Mouse (Mus musculus): ENCODE data around the gene Arhgef28. TPM values are rescaled to one million over a fixed set of nuclear protein-coding genes. Genes with fewer than 3 reads are reported as not detected.

Gene Arhgef28
- total RNA-seq, 2 experiments from 2014 or later, result 5.1 to 7.9 TPM

DNA sequence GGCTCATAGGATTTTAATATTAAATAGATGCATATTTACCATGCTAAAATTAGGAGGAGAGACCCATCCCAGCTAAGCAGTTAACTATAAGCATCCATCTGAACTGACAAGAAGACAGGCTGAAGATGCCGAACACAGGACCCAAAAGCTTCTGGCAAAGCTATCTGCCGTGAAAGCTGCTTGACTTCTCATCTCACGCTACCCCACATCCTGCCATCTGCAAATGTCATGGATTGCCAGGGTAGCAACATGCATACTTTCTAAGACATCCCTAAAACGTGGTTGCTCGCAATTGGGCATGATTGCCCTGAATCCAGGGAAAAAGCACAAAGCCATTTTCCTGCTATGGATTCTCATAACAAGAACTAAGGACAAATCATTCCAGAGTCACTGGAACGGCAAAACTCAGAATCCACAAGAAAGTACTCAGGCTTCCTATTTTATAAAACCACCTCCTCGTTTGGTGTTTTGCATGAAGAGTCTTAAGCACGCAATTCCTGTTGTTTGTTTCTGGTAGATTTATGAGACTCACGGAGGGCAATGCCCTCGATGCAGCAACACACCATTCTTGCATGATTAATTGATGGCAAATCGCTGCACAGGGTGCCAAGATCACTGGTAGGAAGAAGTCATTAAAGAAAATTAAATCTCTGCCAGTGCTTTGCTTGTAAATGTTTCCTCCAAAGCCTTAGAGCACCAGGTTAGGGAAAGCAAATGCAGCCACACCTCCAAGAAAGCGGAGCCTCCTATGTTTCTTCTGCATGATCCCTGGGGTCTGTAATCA, 287.9 kb downstream of the Arhgef28 start:
- no peak for DNase-seq

DNA sequence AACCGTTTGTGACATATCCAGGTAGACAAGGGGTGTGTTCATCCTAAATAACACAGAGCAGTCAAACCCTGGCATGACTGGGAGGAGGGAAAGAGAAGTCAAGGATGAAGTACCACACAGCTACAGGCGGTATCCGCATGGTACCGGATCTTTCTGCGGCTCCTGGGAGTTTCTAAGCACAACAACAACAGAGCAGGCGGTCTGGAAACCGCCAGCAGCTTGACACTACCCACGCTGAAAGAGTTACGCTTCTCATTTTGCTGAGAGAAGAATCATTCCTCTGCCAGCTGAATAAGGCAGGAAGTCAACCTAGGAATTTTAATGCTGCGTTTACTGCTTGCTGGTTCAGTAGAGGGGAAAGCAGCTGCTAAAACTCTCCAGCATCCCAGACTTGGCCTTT, 295.2 kb downstream of the Arhgef28 start:
- DNase-seq, result peak in 1 of 2 experiments; percentile 12

DNA sequence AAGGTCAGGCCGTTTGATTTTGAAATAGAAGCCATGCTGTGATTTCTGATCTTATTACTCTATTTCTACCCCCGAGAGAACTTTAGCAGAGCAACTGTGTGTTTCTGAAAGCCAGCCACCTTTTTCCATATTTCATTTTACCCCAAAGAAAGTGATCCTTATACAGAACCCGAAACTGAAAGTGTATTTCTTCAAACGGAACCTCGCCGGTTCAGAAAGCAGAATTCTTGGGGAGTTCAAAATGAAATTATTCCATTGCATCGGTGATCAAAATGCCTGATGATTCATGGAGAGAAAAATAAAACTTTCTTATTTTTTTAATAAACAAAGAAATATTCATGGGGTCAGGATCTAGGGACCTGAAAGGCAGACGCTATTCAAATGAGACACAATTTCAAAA, 303.4 kb downstream of the Arhgef28 start:
- no peak for DNase-seq

DNA sequence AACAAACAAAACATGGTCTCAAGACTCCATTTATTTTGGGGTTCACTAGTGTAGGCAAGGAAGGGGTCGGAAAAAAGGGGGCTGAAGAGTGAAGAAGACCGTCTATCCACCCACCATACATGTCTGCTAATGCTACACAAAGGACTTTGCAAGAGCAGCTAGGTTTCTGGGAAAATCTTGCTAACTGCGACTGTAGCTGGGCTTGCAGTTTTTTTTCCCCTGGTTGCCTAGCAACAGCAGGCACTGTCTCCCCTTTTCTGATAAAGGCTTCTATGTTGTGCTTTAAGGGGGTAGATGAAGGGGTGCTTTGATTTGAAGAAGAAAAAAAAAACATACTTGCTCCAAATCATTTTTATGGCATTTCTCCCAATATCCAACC, 305.9 kb downstream of the Arhgef28 start:
- DNase-seq, result no peak

DNA sequence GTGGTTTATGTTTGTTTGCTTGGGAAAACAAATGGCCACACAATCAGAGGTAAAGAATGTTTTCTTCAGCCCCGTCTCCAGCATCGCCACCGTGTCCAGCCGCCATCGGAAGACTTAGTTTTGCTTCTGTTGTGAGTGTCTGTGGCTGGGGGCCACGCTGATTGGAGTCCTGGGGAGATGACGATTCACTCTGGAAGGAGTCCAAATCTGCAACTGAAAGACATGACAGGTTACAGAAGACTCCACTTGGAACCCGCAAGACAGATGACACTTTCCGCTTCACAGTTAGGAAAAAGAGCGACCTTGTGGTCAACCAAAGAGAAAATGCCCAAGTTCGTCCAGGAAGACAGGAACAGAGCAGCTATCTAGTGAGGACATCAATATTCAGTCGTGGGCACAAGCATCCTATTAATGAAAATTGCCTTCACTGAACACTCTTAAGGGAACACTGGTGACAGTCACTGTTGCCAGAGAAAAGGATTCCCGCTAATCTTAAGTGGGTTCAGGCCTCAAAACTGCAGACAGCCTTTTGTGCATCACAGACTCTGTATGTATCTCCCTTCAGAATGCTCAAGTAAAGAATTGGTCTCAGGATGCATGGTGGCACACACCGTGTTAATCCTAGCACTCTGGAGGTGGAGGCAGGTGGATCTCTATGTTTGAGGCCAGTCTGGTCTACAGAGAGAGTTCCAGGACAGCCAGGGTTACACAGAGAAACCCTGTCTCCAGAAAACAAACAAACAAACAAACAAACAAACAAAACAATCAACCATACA, 306.4 kb downstream of the Arhgef28 start:
- DNase-seq, result no peak

DNA sequence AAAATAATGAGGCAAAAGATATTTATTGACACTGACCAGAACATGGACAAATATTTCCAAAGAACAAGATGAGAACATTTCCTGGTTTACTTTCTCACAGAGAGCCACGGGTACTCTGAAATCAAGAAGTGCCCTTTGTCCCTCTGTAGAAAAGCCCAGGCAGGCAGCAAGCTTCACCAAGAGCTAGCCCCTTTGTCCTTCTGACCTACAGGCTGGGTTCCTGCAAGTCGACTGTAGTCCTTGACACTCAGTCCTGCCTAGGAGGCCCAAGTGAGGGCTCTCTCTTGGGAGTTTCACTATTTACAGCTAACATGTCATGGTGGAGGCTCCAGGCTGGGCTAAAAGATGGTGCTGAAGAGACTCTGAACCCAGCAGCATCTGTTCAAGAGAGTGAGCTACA, 307.6 kb downstream of the Arhgef28 start:
- no peak for DNase-seq

DNA sequence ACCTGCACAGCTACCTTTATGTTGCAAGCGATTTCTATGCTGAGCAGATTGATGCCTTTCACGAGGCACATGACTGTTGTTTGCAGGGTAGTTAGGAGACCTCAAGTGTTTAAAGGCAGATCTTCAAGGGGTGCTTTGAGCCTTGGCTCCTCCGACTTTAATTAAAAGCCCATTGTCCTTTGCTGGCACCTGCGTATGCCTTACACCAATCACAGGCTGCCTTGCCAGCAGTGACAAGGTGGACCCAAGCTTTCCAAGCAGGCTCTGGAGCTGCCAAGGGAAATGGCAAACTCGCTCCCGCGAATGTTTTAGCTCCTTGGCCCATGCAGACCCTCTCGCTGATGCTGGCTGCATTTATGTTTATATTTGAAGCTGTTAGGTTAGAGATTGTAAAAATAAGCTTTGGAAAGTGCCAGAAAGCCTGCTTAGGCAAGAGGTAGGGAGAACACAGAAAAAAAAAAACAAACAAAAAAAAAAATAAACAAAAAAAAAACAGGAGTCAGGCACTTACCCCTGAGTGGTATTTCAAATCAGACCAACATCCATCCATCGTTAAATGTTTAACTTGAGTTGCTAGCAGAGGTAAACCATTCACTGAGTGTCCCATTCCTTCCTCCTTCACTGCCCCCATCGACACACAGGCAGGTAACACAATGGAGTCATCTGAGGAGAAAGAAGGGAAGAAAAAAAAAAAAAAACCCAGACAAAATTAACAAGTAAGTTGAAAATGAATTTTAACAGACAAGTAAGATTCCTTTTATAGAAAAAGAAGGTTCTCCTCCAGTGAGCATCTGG, 313.0 kb downstream of the Arhgef28 start:
- DNase-seq, result no peak

DNA sequence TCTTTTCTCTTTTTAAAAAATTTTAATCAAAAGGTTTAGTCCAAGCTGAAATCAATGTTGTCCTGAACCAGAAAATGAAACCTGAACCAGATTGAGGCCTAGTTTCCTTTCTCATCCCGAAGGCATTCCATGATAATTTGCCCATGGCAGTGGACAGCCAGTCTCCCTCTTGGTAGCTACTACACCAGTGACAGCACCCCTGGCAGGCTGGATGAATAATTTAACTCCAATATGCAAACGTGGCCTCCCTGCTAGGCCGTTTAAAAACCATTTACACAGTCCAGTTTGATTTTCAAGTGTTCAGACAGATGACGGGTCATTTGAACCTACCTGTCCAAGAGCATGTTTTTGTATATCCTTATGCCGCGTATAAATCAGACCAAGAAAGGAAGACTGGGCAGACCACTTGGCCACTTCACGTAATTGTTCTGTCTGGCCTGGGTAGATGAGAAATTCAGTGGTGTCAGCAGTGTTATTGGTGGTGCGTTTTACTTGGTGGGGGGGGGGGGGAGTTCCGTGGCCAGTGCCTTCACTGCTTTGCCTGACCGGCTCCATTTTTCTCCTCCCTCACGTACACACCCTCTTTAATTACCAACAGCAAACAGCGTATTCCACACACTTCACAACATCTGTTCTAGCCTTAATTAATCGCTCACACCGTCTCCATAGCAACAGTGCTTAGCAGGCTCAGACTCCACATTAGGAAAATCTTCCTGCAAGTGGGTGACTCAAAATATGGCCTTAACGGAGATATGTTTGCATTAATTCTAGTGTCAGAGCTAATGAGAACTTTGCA, 314.0 kb downstream of the Arhgef28 start:
- DNase-seq, result no peak

DNA sequence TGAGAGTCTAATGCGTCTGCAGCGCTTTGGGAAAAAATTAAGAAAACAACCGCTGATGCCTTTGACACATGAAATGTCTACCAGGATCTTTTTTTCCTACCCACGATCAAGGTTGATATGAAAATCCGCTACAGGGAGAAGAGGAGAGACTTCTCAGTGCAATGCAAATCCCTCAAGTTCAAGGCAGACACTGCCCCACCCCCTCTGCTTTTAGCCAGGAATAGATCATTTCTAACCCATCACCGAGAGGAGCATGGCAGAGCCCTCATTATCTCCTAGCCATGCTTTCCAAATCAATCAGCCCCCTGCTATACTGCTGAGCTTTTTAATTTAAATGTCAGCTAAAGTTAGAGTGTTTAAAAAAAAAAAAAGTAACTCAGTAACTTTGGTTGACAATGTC, 318.2 kb downstream of the Arhgef28 start:
- DNase-seq, result no peak

DNA sequence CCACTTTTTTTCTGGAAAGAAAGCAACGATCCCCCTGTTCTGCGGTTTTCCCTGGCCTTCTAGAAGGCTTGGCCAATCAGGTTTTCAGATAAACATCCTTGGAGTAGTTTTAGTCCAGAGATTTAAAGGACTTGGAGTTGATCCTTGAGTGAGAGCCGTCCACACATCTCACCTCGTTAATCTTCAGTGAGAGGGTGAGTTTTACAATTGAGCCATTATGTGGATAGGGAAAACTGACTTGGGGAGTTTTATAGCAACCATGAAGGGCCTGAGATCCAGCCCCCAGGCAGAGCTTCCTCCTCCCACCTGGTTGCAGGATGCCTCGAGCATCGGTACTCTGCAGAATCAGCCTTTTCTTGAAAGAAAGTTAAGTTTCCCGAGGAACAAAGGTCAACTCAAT, 318.7 kb downstream of the Arhgef28 start:
- DNase-seq, result no peak

DNA sequence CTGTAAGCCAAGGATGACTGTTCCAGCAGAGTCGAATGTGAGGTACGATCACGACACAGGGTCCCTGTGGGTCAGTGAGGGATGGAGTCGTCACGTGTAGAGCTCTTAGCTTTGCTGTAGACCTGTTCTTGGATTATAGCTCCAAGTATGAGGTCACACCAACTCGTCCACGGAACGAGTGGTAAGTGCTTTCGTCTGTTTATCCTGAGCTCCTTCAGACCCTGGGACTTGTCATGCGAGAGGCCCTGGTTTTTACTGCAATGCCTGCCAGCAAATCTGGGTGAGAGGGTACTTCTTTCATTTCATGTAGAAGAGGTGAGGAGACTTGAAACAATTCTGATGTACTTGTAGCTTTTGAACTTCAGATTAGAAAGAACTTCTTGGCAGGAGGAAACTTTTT, 322.6 kb downstream of the Arhgef28 start:
- no peak for DNase-seq

DNA sequence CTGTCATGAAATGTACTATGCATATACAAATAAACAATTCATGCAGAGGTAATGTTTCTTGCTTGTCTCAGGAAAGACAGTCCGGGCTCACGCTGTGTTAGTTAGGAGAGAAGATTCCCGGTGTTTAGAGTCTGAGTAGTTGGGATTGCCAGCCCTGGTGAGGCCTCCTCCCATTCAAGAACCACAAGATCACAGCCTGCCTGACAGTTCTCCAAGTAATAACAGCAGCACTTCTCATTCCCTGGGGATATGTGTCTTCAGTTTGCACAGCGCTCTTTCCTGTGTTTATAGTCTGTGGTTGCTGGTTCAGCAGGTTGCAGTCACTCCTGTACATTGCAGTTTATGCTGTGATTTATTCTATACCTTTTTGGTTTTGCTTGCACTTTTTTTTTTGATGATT, 329.8 kb downstream of the Arhgef28 start:
- no peak for DNase-seq

DNA sequence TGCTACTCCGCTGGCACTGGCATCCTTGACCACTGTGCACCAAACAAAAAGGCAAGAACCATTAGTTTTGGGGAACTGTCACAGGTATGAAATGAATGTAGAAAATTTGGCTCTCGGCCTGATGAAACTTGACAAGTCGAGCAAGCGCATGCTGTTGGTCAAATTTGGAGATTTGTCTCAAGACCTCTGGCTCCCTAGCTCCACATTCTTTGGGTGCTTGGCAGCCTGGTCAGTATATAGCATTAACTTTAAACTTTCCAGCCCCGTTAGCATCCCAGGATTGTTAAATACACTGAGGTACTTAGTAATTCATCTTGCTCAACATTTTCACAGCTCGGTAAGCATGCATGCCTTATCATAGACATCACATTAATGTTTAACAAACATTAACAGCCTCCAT, 330.2 kb downstream of the Arhgef28 start:
- DNase-seq, result no peak

DNA sequence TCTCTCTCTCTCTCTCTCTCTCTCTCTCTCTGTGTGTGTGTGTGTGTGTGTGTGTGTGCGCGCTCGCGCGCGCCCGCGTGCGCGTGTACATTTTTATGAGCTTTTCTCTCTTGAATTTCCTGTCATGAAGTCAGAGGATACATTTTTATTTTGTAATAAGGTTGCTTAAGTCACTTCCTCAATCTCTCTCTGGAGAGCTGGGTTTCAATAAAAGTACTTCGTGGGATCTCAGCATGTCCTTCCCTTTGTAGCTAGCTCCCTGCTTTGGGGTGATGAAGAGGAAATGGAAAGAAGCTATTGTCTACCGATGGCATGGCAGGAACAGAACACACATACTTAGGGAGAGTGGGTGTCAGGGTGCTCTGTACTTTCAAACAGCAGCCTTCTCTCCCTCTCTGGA, 336.8 kb downstream of the Arhgef28 start:
- DNase-seq, result no peak

DNA sequence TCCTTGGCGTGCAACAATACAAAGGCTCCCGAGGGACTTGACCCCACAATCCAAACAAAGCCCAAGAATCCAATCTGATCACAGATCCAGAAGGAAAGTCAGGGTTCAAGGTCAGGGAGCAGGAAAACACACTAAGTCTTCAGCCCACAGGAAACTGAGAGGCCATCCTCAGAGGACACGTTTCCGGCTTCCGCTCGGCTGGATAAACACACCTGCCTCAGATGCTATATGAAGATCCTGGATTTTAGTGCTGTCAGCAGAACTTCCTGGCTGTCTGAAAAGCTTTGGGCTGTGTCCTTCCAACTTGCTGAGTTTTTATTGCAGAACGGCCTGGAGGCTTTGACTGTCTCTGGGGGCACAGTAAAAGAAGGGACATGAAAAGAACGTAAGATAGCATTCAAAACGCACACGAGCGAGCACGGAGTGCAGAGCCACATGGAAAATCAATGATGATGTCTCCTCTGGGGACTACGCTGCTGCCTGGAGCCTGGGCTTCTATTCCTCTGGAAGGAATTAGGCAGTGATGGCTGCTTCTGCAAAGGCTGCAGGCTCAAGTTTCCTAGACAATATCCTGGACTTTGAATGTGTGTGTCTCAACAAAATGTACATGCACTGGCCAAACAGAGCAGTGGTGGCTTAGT, 338.8 kb downstream of the Arhgef28 start:
- DNase-seq, result peak; percentile 21 to 46

DNA sequence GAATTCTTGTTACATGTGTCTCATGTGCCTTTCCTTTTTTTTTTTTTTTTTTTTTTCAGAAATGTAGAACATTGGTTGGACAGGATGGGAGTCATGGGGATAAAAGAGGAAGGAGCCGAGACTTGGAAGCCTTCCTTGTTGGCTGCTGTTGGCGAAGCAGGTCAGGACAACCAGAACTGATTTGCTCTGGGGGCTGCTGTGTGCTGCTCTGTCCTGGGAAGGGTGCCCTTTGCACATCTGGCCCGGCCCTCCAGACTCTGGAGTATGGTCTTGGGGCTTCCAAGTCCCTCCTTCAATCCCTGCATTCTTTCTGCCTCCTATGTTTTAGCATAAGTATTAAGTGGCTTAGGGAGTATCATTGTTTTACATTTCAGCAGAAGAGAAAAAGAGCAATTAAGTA, 347.2 kb downstream of the Arhgef28 start:
- peak; percentile 69 to 84 for DNase-seq

DNA sequence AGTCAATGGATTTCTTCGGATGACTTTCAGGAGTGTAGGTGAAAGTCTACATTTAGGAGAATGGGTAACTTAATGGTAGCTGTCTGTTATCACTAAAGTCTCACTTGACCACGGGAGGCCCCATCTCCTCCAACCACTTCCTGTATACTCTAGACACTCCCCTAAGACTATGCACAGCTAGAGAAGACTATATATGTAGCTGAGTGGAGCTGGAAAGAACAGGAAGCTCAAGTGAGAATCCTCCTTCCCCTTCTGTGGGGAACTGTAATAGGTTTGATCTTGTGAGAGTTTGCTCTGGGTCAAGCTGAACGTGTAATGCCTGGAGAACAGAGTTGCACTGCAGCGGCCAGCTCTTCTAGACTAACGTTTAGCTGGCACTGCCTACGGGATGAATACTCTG, 348.4 kb downstream of the Arhgef28 start:
- peak in 1 of 2 experiments; percentile 18 for DNase-seq

DNA sequence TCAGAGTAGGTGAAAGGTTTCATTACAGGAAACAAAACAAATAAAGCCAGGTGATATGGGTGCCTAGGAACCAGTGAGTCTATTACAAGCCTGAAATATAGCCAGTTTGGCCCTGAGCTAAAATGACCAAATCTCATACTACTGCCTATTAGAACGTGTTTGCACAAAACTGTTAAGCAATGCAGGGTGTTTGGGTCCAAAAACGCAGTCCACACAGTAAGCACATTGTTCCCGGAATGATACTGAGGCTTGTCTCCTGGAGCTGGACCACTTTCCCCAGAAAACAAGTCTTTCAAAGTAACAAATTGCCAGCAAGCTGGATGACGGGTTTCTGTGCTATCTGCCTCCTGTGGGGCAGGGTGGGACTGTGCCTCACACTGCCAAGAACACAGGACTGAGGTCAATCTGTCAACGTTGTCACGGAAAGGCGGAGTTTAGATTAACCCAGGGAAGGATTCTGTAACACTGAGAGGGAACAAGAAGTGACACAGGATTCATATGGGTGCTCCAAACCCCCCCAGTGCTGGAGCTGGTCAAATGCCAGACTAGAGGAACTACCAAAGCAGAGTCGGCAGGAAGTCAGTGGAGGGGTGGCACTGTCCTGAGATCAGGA, 352.8 kb downstream of the Arhgef28 start:
- DNase-seq, result peak; percentile 82 to 92
